Mouse (Mus musculus) intestine, embryonic 16.5 days (tissue): ENCODE results near the gene 4921507P07Rik. TPM values are rescaled to one million over a fixed set of nuclear protein-coding genes. Genes with fewer than 3 reads are reported as not detected.
"Not testable (repeated sequence)": the region's sequence is repeated elsewhere in the genome, so short reads cannot be mapped to it uniquely, and the experiment has no call there.

ENCODE experiments used
- ATAC-seq: fragments of 200-750 bp; cut with Nextera tagmentation; 2 replicates; pipeline ENCODE4 v1.8.0; 2017; ENCODE audit warnings: moderate TSS enrichment, moderate library complexity
- H3K27ac ChIP-seq: fragments of 300-500 bp; sonication (generic); 2 replicates; pipeline ENCODE4 v1.5.1; 2014; ENCODE audit warnings: mild to moderate bottlenecking, low read length
- H3K27me3 ChIP-seq: fragments of 300-500 bp; sonication (generic); replicated peaks from 2 replicates; pipeline ENCODE4 v1.6.1; 2014; ENCODE audit warnings: low read length, control low read depth, mixed read lengths; ENCODE audit not compliant: control insufficient read depth, insufficient read depth
- H3K36me3 ChIP-seq: fragments of 300-500 bp; sonication (generic); 2 replicates; pipeline ENCODE4 v1.6.1; 2014; ENCODE audit warnings: low read length, control low read depth; ENCODE audit not compliant: control insufficient read depth, insufficient read depth
- H3K4me1 ChIP-seq: fragments of 300-500 bp; sonication (generic); 2 replicates; pipeline ENCODE4 v1.6.1; 2014; ENCODE audit warnings: low read length, control low read depth, mixed read lengths; ENCODE audit not compliant: control insufficient read depth, insufficient read depth
- H3K4me2 ChIP-seq: fragments of 300-500 bp; sonication (generic); 2 replicates; pipeline ENCODE4 v1.6.1; 2014; ENCODE audit warnings: low read depth, low read length, control low read depth
- H3K4me3 ChIP-seq: fragments of 300-500 bp; sonication (generic); 2 replicates; pipeline ENCODE4 v1.5.1; 2014; ENCODE audit warnings: mild to moderate bottlenecking, low read length
- H3K9ac ChIP-seq: fragments of 300-500 bp; sonication (generic); 2 replicates; pipeline ENCODE4 v1.6.1; 2014; ENCODE audit warnings: low read depth, low read length
- H3K9me3 ChIP-seq: fragments of 300-500 bp; sonication (generic); 2 replicates; pipeline ENCODE4 v1.6.1; 2016; ENCODE audit warnings: low read length, control low read depth; ENCODE audit not compliant: control insufficient read depth
- WGBS: fragments of 180-500 bp; shearing (Covaris S2); extraction: QIAGEN DNeasy Blood & Tissue Kit; methylation state at CpG from one replicate; pipeline ENCODE4 v1.1.7; 2014; 5-methylcytosine and 5-hydroxymethylcytosine counted together
- polyA plus RNA-seq: library from polyadenylated mRNA; unstranded; fragments of >200 nt; fragmentation: Nextera tagmentation; extraction: Ambion mirVana; gene quantifications from 2 replicates; pipeline ENCODE4 v1.2.1, GENCODE M21; 2015

The 4921507P07Rik gene
- polyA plus RNA-seq, result 0.38 and 0.44 TPM in 2 replicates

DNA sequence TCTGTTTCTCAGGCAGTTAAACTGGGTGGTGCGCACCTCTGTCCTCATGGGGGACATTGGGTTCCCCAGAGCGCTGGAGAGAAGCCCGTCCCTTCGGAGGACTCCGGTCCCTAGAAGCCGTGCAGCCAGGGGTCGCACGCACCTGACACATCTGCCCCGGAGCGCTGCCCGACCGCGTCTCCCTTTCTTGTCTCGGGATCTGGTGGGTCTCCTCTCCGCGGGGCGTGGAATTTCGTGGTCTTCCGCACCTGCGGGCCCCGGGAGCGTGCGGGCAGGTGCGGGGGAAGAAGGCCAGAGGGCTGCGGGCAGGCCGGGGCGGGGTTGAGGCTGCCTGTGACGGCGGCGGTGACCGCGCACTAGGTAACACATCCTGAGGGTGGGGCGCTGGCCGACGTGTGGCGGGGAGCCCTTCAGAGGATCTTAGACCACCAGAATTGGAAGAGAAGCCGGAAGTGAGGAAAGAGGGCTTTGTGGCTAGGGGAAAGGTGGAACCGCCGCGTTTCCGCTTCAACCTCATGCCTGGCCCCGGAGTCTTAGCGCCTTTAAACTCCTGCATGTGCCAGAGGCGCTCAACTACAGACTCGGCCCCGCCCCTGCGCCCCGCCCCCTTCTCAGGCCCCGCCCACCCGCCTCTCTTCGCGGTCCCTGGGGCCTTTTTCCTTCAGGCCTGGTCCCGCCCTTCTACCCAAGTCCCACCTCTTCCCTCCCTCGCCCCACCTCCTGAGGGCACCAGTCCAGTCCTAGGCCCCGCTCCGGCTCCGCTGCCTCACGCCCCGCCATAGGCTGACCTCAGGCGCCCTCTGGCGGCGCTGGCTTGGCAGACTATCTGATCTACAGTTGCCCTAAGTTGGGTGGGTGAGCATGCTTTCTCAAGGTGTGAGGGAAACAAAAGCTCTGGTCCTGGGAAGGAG, at the start of gene 4921507P07Rik:
Gene 4921507P07Rik (minus strand): TSS at position 332 of the 911 bp plus-strand sequence.
- H3K27me3 ChIP-seq, result no peaks in the 10 kb centered on the region
- H3K27ac ChIP-seq, result peak within 1 kb of the TSS; percentile 30
- H3K4me1 ChIP-seq, result 0 out of 2 replicates have a peak, but pooled peaks cover 6% of the 10 kb centered on the region
- peak within 1 kb of the TSS; percentile 76 for H3K9ac ChIP-seq
- WGBS, result under 1% methylated on average over 62 of the region's 62 CpGs
- H3K4me3 ChIP-seq, result peak within 1 kb of the TSS; percentile 67
- ATAC-seq, result peak; percentile 99
- H3K9me3 ChIP-seq, result no peaks in the 10 kb centered on the region
- peak within 1 kb of the TSS; percentile 99 for H3K4me2 ChIP-seq
- no peaks in the 10 kb centered on the region for H3K36me3 ChIP-seq

DNA sequence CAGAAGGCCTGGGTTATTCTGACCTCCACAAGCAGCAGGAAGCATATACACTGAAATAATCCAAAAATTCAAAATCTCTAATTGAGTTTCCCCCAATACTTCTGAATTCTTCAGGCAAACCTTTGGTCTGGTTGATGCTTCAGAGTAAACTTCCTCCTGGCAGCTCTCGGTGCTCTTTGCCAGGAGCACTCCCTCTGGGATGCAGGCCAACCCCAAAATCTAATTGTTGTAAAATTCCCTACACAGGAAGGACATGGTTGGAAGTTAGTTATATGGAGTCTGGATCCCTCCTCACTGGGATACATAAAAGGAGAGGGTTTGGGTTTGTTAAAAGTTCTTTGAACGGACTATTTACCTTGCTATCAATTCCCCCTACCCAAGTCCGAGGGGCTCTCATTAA, 48.3 kb upstream of the 4921507P07Rik start:
- H3K4me2 ChIP-seq, result no peak overlapping the region
- no peak for ATAC-seq
- WGBS, result 56% methylated on average over 3 of the region's 3 CpGs

DNA sequence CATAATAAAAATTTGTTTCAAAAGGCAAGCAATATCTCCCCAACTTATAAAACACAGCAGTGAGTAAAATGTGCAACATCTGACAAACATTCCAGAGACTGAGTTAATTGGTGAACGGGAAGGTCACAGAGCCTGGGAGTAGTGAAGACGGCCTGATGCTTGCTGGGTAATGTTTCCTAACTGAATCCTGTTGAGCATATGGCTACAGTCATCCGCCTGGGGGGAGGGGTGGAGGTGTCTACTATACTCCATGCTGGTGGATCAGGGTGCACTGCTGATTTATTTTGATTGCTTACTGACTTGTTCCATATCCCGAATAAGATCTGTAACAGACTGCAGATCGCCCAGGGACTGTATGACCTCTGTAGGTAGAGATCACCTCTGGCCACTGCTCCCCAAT, 45.5 kb upstream of the 4921507P07Rik start:
- Histone ChIP-seq H3K36me3 (no peaks in the 10 kb centered on the region), H3K27ac (no peak overlapping the region), H3K4me1 (0 out of 2 replicates have a peak, but pooled peaks cover 4% of the 10 kb centered on the region), H3K9ac (no peak overlapping the region), H3K9me3 (no peaks in the 10 kb centered on the region), H3K27me3 (no peaks in the 10 kb centered on the region), H3K4me3 (no peak overlapping the region), H3K4me2 (no peak overlapping the region)
- 67% methylated on average over 5 of the region's 5 CpGs for WGBS
- ATAC-seq, result no peak

More for the DNA sequence above, 48.3 kb upstream of the 4921507P07Rik start:
- Histone ChIP-seq H3K27ac (no peak overlapping the region), H3K4me1 (0 out of 2 replicates have a peak, but pooled peaks cover 4% of the 10 kb centered on the region), H3K9ac (no peak overlapping the region), H3K9me3 (no peaks in the 10 kb centered on the region), H3K36me3 (no peaks in the 10 kb centered on the region), H3K4me3 (no peak overlapping the region), H3K27me3 (no peaks in the 10 kb centered on the region)

DNA sequence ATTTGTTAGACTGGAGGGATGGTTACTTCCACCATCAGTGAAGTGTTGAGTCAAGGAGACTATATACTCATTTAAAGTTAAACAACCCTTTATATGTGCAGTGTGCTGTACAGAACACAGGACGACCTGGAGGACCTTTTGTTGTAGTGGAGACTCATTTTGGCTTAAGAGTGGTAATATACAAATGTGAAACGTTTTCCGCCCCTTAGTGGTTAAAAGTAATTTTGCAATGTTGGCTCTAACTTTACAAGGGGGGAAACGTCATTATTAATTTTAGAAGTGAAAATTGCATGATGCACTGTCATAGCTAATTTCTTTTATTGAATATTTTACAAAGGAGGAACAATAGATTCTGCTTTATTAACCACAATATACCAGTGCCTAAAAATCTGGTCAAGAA, 43.9 kb upstream of the 4921507P07Rik start:
- Histone ChIP-seq H3K9me3 (no peaks in the 10 kb centered on the region), H3K9ac (no peak overlapping the region), H3K4me1 (0 out of 2 replicates have a peak, but pooled peaks cover 4% of the 10 kb centered on the region), H3K4me2 (no peak overlapping the region), H3K36me3 (no peaks in the 10 kb centered on the region), H3K27ac (no peak overlapping the region), H3K27me3 (no peaks in the 10 kb centered on the region), H3K4me3 (no peak overlapping the region)
- WGBS, result 78% methylated on average over 4 of the region's 4 CpGs
- no peak for ATAC-seq

DNA sequence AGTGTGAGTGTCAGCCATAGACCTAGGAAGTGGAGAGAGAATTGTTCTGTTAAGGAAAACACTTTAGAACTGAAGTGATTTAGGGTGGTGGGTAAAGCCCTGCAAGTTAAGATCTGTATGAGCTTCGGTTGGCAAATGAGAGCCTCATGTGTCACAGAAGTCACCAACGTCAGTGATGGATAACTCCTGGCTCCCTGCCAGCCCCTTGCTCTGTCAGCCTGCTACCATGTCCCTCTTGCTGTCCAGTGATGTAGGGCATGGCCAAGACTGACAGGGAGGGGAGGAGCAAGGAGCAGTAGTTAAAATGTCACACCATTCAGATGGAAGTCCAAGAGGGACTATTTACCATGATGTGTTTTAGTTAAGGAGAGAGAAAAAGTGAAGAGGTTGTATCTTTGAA, 43.2 kb upstream of the 4921507P07Rik start:
- no peaks in the 10 kb centered on the region for H3K9me3 ChIP-seq
- no peaks in the 10 kb centered on the region for H3K36me3 ChIP-seq
- H3K9ac ChIP-seq, result no peak overlapping the region
- no peak overlapping the region for H3K4me2 ChIP-seq
- ATAC-seq, result no peak
- no peak overlapping the region for H3K4me3 ChIP-seq
- H3K27ac ChIP-seq, result no peak overlapping the region
- H3K27me3 ChIP-seq, result no peaks in the 10 kb centered on the region
- 0 out of 2 replicates have a peak, but pooled peaks cover under 1% of the 10 kb centered on the region for H3K4me1 ChIP-seq
- WGBS, result 31% methylated on average over 2 of the region's 2 CpGs

DNA sequence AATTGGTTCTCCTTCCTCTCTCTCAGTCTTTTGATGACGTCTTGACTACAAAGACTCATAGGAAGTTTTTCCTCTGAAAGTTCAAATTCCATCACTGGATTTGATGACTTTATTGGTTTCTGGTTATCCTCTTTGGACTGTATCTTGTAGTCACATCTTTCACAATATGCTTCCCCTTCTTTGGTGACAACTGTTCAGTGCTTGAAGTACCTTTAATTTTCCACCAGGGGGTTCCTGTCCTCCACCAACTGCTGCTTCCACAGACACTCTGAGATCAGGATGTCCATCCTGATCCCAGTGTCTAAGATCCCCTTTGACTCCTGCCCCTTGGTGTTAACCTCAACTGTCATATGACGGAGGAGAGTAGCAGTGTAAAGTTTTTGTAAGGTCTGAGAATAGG, 29.7 kb upstream of the 4921507P07Rik start:
- not testable (repeated sequence) for H3K27me3 ChIP-seq, H3K27ac ChIP-seq, H3K9ac ChIP-seq, H3K4me1 ChIP-seq, H3K36me3 ChIP-seq, H3K4me3 ChIP-seq, H3K9me3 ChIP-seq, H3K4me2 ChIP-seq, ATAC-seq
- 69% methylated on average over 2 of the region's 2 CpGs for WGBS

DNA sequence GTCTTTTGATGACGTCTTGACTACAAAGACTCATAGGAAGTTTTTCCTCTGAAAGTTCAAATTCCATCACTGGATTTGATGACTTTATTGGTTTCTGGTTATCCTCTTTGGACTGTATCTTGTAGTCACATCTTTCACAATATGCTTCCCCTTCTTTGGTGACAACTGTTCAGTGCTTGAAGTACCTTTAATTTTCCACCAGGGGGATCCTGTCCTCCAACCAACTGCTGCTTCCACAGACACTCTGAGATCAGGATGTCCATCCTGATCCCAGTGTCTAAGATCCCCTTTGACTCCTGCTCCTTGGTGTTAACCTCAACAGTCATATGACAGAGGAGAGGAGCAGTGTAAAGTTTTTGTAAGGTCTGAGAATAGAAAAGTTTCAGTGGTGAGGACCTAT, 21.8 kb upstream of the 4921507P07Rik start:
- H3K27me3 ChIP-seq, H3K4me1 ChIP-seq, H3K27ac ChIP-seq, H3K9me3 ChIP-seq, H3K9ac ChIP-seq, H3K36me3 ChIP-seq, ATAC-seq, H3K4me3 ChIP-seq, H3K4me2 ChIP-seq: not testable (repeated sequence)
- WGBS, result 90% methylated on average over 1 of the region's 1 CpGs

DNA sequence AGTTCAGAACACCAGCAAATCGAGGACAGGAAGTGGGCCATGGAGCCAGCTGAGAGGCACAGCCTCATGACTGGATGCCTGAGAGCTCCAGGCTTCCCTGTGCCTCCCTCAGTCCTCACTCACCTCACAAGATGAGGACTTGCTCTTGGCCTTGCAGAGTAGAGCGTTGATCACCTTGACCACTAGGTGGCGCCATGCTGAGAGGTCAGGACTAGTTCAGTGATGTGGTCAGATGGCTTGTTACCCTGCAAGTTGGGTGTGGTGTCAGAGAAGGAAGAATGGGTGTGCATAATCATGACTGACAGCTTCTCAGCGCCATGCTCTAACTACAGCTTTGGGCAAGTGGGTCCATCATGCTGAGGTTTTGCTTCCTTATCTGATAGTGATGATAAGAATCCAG, 5.2 kb upstream of the 4921507P07Rik start:
- H3K36me3 ChIP-seq, result no peaks in the 10 kb centered on the region
- ATAC-seq, result no peak
- H3K27me3 ChIP-seq, result no peaks in the 10 kb centered on the region
- no peaks in the 10 kb centered on the region for H3K9me3 ChIP-seq
- no peak overlapping the region for H3K9ac ChIP-seq
- H3K4me2 ChIP-seq, result no peak overlapping the region
- 31% methylated on average over 4 of the region's 4 CpGs for WGBS
- no peak overlapping the region for H3K27ac ChIP-seq
- H3K4me3 ChIP-seq, result no peak overlapping the region
- no peaks in the 10 kb centered on the region for H3K4me1 ChIP-seq

DNA sequence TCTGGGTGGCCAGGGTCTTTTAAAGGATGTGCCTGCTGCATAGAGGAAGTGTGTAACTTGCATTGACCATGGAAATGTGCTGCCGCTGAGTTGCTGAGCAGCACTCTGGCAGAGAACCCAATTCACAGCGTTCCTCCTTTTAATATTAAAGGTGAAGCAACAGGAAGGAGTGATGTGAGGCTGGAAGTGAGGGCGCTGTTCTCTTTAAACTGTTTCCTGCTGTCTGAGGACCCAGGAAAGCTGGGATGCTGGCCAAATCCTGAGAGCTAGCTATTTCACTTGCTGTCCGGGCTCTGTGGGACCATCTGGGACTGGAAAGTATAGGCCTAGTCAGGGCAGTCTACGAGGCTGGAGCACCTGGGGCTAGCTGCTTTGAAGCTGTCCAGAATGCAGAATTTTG, 2.1 kb upstream of the 4921507P07Rik start:
- Histone ChIP-seq H3K9me3 (no peaks in the 10 kb centered on the region), H3K36me3 (no peaks in the 10 kb centered on the region), H3K27me3 (no peaks in the 10 kb centered on the region), H3K9ac (peak overlapping the region; percentile 16; the same call in 1 of the 2 replicates), H3K4me3 (no peak overlapping the region), H3K4me1 (0 out of 2 replicates have a peak, but pooled peaks cover 6% of the 10 kb centered on the region), H3K27ac (no peak overlapping the region; the same call in 1 of the 2 replicates), H3K4me2 (no peak overlapping the region)
- 43% methylated on average over 5 of the region's 5 CpGs for WGBS
- ATAC-seq, result no peak
